Mouse (Mus musculus) frontal cortex, adult (tissue): ENCODE measurements around the gene Msh3.

Experiments
- ATAC-seq: cut with Nextera tagmentation; 2 replicates; pipeline ENCODE4 v1.9.2; 2017; ENCODE audit warnings: mild to moderate bottlenecking, moderate library complexity, mixed read lengths; ENCODE audit not compliant: low TSS enrichment

The Msh3 gene

GRCm38 (mm10) chr13:92330621-92331020 lies 24.2 kb downstream of the Msh3 start:
- no peak for ATAC-seq

GRCm38 (mm10) chr13:92328000-92328399 lies 26.8 kb downstream of the Msh3 start:
- no peak for ATAC-seq

DNA sequence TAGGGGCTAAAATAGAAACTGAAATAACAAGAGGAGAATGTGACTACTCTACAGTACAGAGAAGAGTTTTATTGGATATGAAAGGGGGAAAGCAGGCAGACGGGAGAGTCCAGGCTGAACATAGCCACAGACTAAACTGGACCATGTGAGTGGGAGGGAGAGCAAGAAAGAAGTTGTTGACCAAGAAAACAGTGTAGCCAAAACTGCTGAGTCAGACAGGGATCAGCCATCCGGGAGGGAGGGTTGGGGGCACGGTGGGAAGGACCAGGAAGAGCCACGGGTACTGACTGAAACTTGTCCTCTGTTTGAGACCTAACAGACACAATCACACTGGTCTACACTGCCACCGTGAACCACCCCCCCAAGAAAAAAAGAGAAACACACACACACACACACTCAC lies 28.8 kb downstream of the Msh3 start:
- peak; percentile 39; the same call in 1 of the 2 replicates for ATAC-seq

GRCm38 (mm10) chr13:92320770-92321169 lies 34.0 kb downstream of the Msh3 start:
- ATAC-seq, result no peak

- peak; percentile 57; the same call in 1 of the 2 replicates for ATAC-seq
Observed at GRCm38 (mm10) chr13:92314613-92315012, 40.2 kb downstream of the Msh3 start.

DNA sequence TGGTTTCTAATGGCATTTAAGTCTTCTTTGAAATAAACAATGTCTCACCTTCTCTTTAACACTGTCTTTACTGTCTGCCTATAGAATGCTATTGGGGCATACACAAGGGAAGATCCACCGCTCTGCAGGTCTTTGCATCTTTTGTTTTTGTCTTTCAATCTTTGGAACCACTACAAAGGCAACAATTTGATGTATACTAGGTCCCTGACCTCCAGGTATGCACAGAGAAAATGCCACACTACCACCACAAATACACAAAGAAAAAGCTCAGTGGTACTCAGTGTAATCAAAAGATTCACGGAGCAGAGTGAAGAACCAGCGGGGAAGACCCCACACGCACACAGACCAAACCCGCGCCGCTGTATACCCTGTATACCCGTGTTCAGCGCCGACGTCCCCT lies 49.1 kb downstream of the Msh3 start, which contains the start of gene Gm20379:
Gene Gm20379, plus strand, starts transcription at position 301 of the 400 bp plus-strand sequence.
- no peak for ATAC-seq

DNA sequence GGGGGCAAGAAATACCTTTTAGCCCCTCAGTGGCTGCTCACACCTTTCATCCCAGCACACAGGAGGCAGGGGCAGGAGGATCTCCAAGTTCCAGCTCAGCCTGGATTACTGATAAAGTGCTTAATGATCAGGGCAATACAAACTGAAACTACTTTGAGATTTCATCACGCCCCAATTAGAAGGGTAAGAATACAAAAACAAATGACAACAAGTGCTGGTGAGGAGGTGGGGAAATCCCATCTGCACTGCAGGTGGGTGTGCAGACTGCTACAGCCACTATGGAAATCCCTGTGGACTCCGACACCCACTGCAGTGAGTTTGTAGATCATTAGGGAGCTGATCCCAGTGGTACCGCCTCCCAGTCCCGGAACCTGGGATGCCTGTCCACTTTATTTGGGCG lies 50.5 kb downstream of the Msh3 start:
- ATAC-seq, result no peak

- ATAC-seq, result no peak
Observed at GRCm38 (mm10) chr13:92303062-92303948, 51.5 kb downstream of the Msh3 start.

DNA sequence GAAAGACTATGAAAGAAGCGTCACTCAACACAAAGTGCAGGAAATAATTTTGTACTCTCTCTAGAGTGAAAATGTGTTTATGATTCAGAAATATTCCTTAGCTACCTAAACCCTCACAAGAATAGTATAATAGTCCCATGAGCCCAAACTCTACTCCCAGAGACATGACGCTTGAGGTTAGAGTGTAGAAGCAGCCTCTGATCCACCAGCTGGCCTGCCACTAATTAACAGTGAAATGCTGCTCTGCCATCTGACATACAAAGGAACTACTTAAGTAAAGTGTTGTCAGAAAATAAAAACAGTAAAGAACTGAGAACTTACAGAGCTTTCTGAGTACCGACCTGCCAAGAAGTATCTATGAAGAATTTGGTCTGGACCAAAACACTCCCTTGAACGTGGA lies 52.3 kb downstream of the Msh3 start:
- no peak for ATAC-seq

DNA sequence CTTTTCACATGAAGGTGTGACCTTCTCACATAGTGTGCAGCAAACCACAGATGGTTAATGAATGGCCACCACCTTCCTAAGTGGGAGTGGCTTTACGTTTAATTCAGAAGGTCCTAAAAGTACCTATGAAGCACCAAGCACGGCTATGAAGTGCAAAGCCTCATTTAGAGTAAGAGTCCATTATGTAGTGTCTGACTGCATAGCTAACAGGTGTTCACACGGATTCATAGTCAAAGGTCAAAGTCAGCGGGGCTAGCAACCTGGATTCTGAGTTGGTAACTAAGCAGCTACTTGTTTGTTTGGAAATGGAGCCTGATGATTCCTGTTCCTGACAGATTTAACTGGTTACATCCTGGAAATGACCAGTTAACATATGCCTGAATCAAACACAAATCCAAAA lies 53.0 kb downstream of the Msh3 start:
- no peak for ATAC-seq

GRCm38 (mm10) chr13:92299522-92299921 lies 55.3 kb downstream of the Msh3 start:
- no peak for ATAC-seq

GRCm38 (mm10) chr13:92297021-92297420 lies 57.8 kb downstream of the Msh3 start:
- no peak for ATAC-seq

- ATAC-seq, result no peak
Observed at GRCm38 (mm10) chr13:92296490-92296889, 58.3 kb downstream of the Msh3 start.

GRCm38 (mm10) chr13:92293883-92294282 lies 60.9 kb downstream of the Msh3 start:
- no peak for ATAC-seq

- no peak for ATAC-seq
Observed at GRCm38 (mm10) chr13:92291605-92292004, 63.2 kb downstream of the Msh3 start.

GRCm38 (mm10) chr13:92277027-92277426 lies 77.8 kb downstream of the Msh3 start:
- no peak for ATAC-seq

- ATAC-seq, result 0 out of 2 replicates have a peak, but pooled peaks have one; percentile 27
Observed at GRCm38 (mm10) chr13:92275292-92275691, 79.5 kb downstream of the Msh3 start.

DNA sequence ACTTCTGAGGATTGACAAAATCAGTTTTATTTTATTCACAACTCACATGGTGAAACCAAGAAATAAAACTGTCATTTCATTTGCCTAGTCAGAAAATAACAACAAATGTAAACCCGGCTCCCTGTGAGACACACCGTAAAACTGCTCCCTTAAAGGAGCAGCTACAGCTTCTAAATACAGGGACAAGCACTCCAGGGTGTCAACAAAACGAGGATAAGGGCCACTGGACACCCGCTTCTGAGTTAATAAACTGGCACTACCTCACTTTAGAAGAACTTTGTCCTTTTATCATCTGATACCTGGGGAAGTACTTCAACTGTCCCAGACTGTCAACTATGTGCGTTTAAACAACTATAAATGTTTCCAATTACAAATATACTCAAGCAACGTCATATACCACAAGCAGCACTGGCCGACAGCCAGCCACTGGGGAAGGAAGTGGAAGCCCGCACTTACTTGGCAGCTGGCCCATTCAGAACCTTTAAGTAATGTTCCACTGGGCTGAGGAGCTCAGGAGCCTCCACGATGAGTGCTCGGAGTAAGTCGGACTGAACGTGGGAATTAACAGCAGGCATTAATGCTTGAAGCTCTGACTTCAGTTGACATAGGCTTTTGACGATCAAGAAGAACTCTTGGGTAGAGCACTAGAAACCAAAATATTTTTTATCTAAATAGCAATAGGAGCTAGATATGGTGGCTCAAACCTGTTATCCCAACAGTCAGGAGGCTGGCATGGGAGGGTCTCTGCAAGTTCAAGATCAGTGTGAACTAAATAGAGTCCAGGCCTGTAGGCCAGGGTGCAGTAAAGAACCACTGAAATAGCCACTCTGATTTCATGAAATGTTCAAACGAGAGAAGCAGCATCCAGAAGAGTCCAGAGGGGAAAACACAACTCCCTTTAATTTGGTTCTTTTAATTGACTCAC lies 80.3 kb downstream of the Msh3 start:
- ATAC-seq, result peak; percentile 72

GRCm38 (mm10) chr13:92267076-92267475 lies 87.7 kb downstream of the Msh3 start:
- no peak for ATAC-seq

DNA sequence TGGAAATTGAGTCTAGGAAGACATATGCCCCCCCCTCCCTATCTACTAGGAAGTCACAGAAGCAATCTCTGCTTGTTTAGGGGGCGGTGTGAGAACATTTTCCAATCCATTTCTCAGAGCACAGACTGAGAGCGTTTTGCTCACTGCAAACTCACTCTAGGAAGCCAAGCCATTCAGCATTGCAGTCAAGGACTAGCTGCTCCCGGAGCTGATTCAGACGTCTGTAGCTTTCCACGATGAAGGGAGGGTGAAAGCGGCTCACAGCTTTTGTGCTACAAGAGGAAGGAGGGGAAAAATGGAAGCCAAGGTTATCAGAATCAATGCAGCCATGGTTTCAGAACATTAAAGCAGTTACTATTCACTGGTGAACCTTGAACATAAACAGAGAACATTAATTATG lies 91.2 kb downstream of the Msh3 start:
- ATAC-seq, result peak; percentile 73; the same call in 1 of the 2 replicates

DNA sequence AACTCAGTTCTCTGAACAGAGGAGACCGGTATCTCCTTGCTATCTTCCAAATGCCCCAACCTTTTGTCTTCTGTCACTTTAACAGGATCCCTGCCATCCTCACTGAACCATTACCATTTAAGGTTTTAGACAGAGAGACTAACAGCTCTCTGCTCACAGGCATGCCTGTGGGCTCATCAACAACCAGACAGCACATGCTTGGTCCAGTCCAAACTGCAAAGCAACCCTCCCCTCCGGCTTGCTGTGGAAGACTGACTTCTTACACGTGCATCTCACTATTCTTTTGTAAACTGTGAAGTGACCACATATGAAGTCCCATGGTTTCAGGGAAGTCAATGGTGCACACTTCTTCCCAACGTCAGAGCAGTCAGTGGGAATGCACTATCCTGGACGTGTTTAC lies 93.5 kb downstream of the Msh3 start:
- no peak for ATAC-seq

GRCm38 (mm10) chr13:92255480-92255879 lies 99.3 kb downstream of the Msh3 start:
- ATAC-seq, result no peak
